Mouse (Mus musculus) kidney, postnatal 25 days (tissue): Measurements from ENCODE around the gene Vmn1r130.
"Not testable (repeated sequence)": the region's sequence is repeated elsewhere in the genome, so short reads cannot be mapped to it uniquely, and the experiment has no call there.

Experiments
- DNase-seq, 2 experiments: peaks; one replicate each; pipeline ENCODE4 v3.0.0; 2021; ENCODE audit warnings: mixed read lengths in 2 of 2

Gene Vmn1r130

GRCm38 (mm10) chr7:21511480-21511879 is at the start of gene Vmn1r130:
TSS of gene Vmn1r130 (plus strand) at chr7:21511780.
- DNase-seq, result not testable (repeated sequence)

- DNase-seq, result not testable (repeated sequence)
Measured at GRCm38 (mm10) chr7:21545990-21546389, 34.4 kb downstream of the Vmn1r130 start, which contains the start of gene Vmn1r131. TSS of gene Vmn1r131 (minus strand) at chr7:21546090.
